Mouse (Mus musculus) hematopoietic stem cell, adult 5-6 weeks (primary cell): ENCODE results near the gene Amh. TPM values are rescaled to one million over a fixed set of nuclear protein-coding genes. Genes with fewer than 3 reads are reported as not detected.

Experiments
- total RNA-seq: library from RNA; stranded (forward); fragments of 172-1452, 232-1000 nt; gene quantifications from 2 replicates; pipeline ENCODE4 v1.2.3, GENCODE M21; 2017

Amh gene
- total RNA-seq, 1 experiment from 2014 or later, result 0.15 TPM

Other genes starting within 250 kb of the Amh start
- gene Rexo1, start 243.7 kb upstream of the Amh start, total RNA-seq, result 13.9 and 19.2 TPM in 2 replicates
- 5.3 and 9.9 TPM in 2 replicates for gene Klf16, start 227.9 kb upstream of the Amh start, total RNA-seq
- 16.3 and 20.9 TPM in 2 replicates for gene Abhd17a, start 214.9 kb upstream of the Amh start, total RNA-seq
- gene Scamp4, start 202.4 kb upstream of the Amh start, total RNA-seq, result 7.4 and 9.6 TPM in 2 replicates
- gene Adat3, start 202.4 kb upstream of the Amh start, total RNA-seq, result 0.94 TPM in 1 of 2 replicates, not detected in the other
- gene Gm49322, start 199.2 kb upstream of the Amh start, total RNA-seq, result 0.31 and 0.60 TPM in 2 replicates
- gene Csnk1g2, start 182.4 kb upstream of the Amh start, total RNA-seq, result 184 and 239 TPM in 2 replicates
- 13.6 and 35.8 TPM in 2 replicates for gene Btbd2, start 148.2 kb upstream of the Amh start, total RNA-seq
- gene Mknk2, start 127.1 kb upstream of the Amh start, total RNA-seq, result 52.4 and 75.9 TPM in 2 replicates
- gene Mob3a, start 103.3 kb upstream of the Amh start, total RNA-seq, result 81.1 and 92.3 TPM in 2 replicates
- gene Izumo4, start 103.1 kb upstream of the Amh start, total RNA-seq, result 9.5 and 10.4 TPM in 2 replicates
- 37.7 and 45.2 TPM in 2 replicates for gene Ap3d1, start 63.0 kb upstream of the Amh start, total RNA-seq
- gene Dot1l, start 50.0 kb upstream of the Amh start, total RNA-seq, result 12.0 and 13.0 TPM in 2 replicates
- 12.9 and 24.7 TPM in 2 replicates for gene Sf3a2, start 7.0 kb upstream of the Amh start, total RNA-seq
- gene Plekhj1, start 6.6 kb upstream of the Amh start, total RNA-seq, result 35.8 and 45.6 TPM in 2 replicates
- gene Jsrp1, start 8.3 kb downstream of the Amh start, total RNA-seq, result 0.50 and 0.94 TPM in 2 replicates
- 154 and 289 TPM in 2 replicates for gene Oaz1, start 21.4 kb downstream of the Amh start, total RNA-seq
- 0.30 TPM in 1 of 2 replicates, not detected in the other for gene Lingo3, start 38.8 kb downstream of the Amh start, total RNA-seq
- gene Lsm7, start 50.0 kb downstream of the Amh start, total RNA-seq, result 202 and 278 TPM in 2 replicates
- gene Sppl2b, start 50.0 kb downstream of the Amh start, total RNA-seq, result 14.1 and 30.1 TPM in 2 replicates
- gene Tmprss9, start 66.6 kb downstream of the Amh start, total RNA-seq, result not detected in 2 replicates
- 22.3 and 48.7 TPM in 2 replicates for gene Timm13, start 95.7 kb downstream of the Amh start, total RNA-seq
- gene Lmnb2, start 113.0 kb downstream of the Amh start, total RNA-seq, result 34.0 and 35.9 TPM in 2 replicates
- gene Gadd45b, start 124.8 kb downstream of the Amh start, total RNA-seq, result 24.2 and 25.4 TPM in 2 replicates
- 0.50 and 0.75 TPM in 2 replicates for gene Gng7, start 209.7 kb downstream of the Amh start, total RNA-seq
- gene Diras1, start 220.4 kb downstream of the Amh start, total RNA-seq, result not detected in 2 replicates
- gene Slc39a3, start 232.2 kb downstream of the Amh start, total RNA-seq, result 6.9 and 7.2 TPM in 2 replicates